Mouse (Mus musculus) embryonic fibroblast, embryonic 13.5 days (primary cell): Measurements from ENCODE around the gene Dnm3. TPM values are rescaled to one million over a fixed set of nuclear protein-coding genes. Genes with fewer than 3 reads are reported as not detected.

ENCODE experiments used
- H3K27ac ChIP-seq: 2 replicates; pipeline ENCODE4 v1.5.1; 2012; ENCODE audit warnings: low read length, control low read depth, inconsistent platforms; ENCODE audit not compliant: insufficient read depth
- H3K4me1 ChIP-seq: 2 replicates; pipeline ENCODE4 v1.6.1; 2011; ENCODE audit warnings: low read length; ENCODE audit not compliant: control insufficient read depth, insufficient read depth
- H3K4me3 ChIP-seq: 2 replicates; pipeline ENCODE4 v1.5.1; 2011; ENCODE audit warnings: mild to moderate bottlenecking, control low read depth, low read length; ENCODE audit not compliant: insufficient read depth
- CTCF ChIP-seq: IDR thresholded peaks from 2 replicates; pipeline ENCODE4 v1.5.1; 2011; ENCODE audit warnings: mild to moderate bottlenecking, control low read depth, low read length, moderate library complexity, borderline replicate concordance; ENCODE audit not compliant: insufficient read depth
- POLR2A ChIP-seq: IDR thresholded peaks from 2 replicates; pipeline ENCODE4 v1.6.1; 2011; ENCODE audit warnings: low read depth, mild to moderate bottlenecking, control low read depth, low read length, moderate library complexity
- polyA plus RNA-seq: library from polyadenylated mRNA; stranded (reverse); fragments of >200 nt; gene quantifications from 2 replicates; pipeline ENCODE4 v1.2.4, GENCODE M21; 2011; ENCODE audit warnings: low read depth; ENCODE audit not compliant: missing spikeins, insufficient read length

The Dnm3 gene
- polyA plus RNA-seq, 1 experiment = 11.7 TPM

GRCm38 (mm10) chr1:161968589-161969407 lies 509.0 kb downstream of the Dnm3 start, which contains the start of gene Pigc:
Gene Pigc, plus strand, starts transcription at chr1:161969186.
- peaks cover 4% of the 10 kb centered on the region; the same call in 1 of the 2 replicates for H3K4me1 ChIP-seq
- peak within 1 kb of the TSS; percentile 48 for H3K27ac ChIP-seq
- peak; percentile 49; the same call in 1 of the 2 replicates for TF ChIP-seq POLR2A
- TF ChIP-seq CTCF = peak; percentile 77; the same call in 1 of the 2 replicates
- peak within 1 kb of the TSS; percentile 69 for H3K4me3 ChIP-seq

GRCm38 (mm10) chr1:161967936-161968335 lies 509.9 kb downstream of the Dnm3 start:
- peaks cover 4% of the 10 kb centered on the region; the same call in 1 of the 2 replicates for H3K4me1 ChIP-seq
- no peak overlapping the region for H3K4me3 ChIP-seq
- no peak overlapping the region for H3K27ac ChIP-seq
- TF ChIP-seq CTCF (no peak), POLR2A (no peak)

- TF ChIP-seq POLR2A (no peak), CTCF (peak; percentile 14; the same call in 1 of the 2 replicates)
- no peak overlapping the region for H3K27ac ChIP-seq
- H3K4me3 ChIP-seq = no peak overlapping the region
- H3K4me1 ChIP-seq = no peaks in the 10 kb centered on the region
These were observed 515.1 kb downstream of the Dnm3 start for GRCm38 (mm10) chr1:161962465-161963377.

GRCm38 (mm10) chr1:161957964-161958950 lies 519.6 kb downstream of the Dnm3 start:
- Histone ChIP-seq H3K4me3 (no peak overlapping the region), H3K27ac (no peak overlapping the region), H3K4me1 (no peaks in the 10 kb centered on the region)
- no peak for TF ChIP-seq POLR2A
- no peak for TF ChIP-seq CTCF

- Histone ChIP-seq H3K4me3 (no peak overlapping the region), H3K27ac (no peak overlapping the region), H3K4me1 (no peaks in the 10 kb centered on the region)
- no peak for TF ChIP-seq POLR2A
- TF ChIP-seq CTCF = no peak
These were observed 522.0 kb downstream of the Dnm3 start for GRCm38 (mm10) chr1:161955846-161956245.

GRCm38 (mm10) chr1:161952599-161952998 lies 525.2 kb downstream of the Dnm3 start:
- Histone ChIP-seq H3K4me3 (no peak overlapping the region), H3K4me1 (no peaks in the 10 kb centered on the region), H3K27ac (no peak overlapping the region)
- TF ChIP-seq POLR2A (no peak), CTCF (no peak)

GRCm38 (mm10) chr1:161951009-161951779 lies 526.6 kb downstream of the Dnm3 start:
- Histone ChIP-seq H3K27ac (no peak overlapping the region), H3K4me1 (no peaks in the 10 kb centered on the region)
- TF ChIP-seq CTCF (no peak), POLR2A (no peak)

GRCm38 (mm10) chr1:161942082-161942481 lies 535.8 kb downstream of the Dnm3 start:
- Histone ChIP-seq H3K4me3 (no peak overlapping the region), H3K4me1 (no peaks in the 10 kb centered on the region)
- TF ChIP-seq POLR2A (no peak), CTCF (no peak)

More at GRCm38 (mm10) chr1:161951009-161951779, 526.6 kb downstream of the Dnm3 start:
- H3K4me3 ChIP-seq = no peak overlapping the region

More at GRCm38 (mm10) chr1:161942082-161942481, 535.8 kb downstream of the Dnm3 start:
- no peak overlapping the region for H3K27ac ChIP-seq

Other genes with a start within 250 kb of the Dnm3 start
- 9.2 and 11.5 TPM in 2 replicates for gene Mettl13, start 70.5 kb upstream of the Dnm3 start, polyA plus RNA-seq
- gene Vamp4, start 92.5 kb upstream of the Dnm3 start, polyA plus RNA-seq = 41.6 and 54.9 TPM in 2 replicates
- gene Myoc, start 161.1 kb upstream of the Dnm3 start, polyA plus RNA-seq = not detected in 2 replicates
- not detected in 2 replicates for gene Myocos, start 180.2 kb upstream of the Dnm3 start, polyA plus RNA-seq